Mouse (Mus musculus) regulatory T cell (primary cell): ENCODE measurements at regions not wholly inside any gene's neighbourhood (a gene's known extent, or its start where the extent isn't known, plus 50 kb on each side); places are given as distances from the start of the nearest gene placed in this dataset.

Experiments
- in situ Hi-C: fragments of 300-600 bp; cut with MboI, MseI; formaldehyde crosslinking; loops from one replicate; pipeline ENCODE4 v1.15.1; 2025; ENCODE audit warnings: high pct_unique_total_duplicates

GRCm38 (mm10) chr1:23602710-23603291, 158.8 kb upstream of the B3gat2 start:
- in situ Hi-C loops = no loop called here

- in situ Hi-C loops = no loop called here
These were observed 132.2 kb upstream of the B3gat2 start for GRCm38 (mm10) chr1:23629366-23629765.

GRCm38 (mm10) chr1:23645093-23645492, 116.5 kb upstream of the B3gat2 start:
- in situ Hi-C loops = no loop called here

- in situ Hi-C loops = no loop called here
These were observed 112.6 kb upstream of the B3gat2 start for GRCm38 (mm10) chr1:23648875-23649506.

GRCm38 (mm10) chr1:23649886-23650285, 111.7 kb upstream of the B3gat2 start:
- in situ Hi-C loops = no loop called here

GRCm38 (mm10) chr1:23653628-23654027, 107.9 kb upstream of the B3gat2 start:
- in situ Hi-C loops = no loop called here

- in situ Hi-C loops = no loop called here
These were observed 105.8 kb upstream of the B3gat2 start for GRCm38 (mm10) chr1:23655768-23656167.

GRCm38 (mm10) chr1:23656302-23656701, 105.3 kb upstream of the B3gat2 start:
- in situ Hi-C loops = no loop called here

GRCm38 (mm10) chr1:23656718-23657117, 104.8 kb upstream of the B3gat2 start:
- in situ Hi-C loops = no loop called here

- in situ Hi-C loops = no loop called here
These were observed 91.0 kb upstream of the B3gat2 start for GRCm38 (mm10) chr1:23670514-23670913.

- in situ Hi-C loops = no loop called here
These were observed 87.2 kb upstream of the B3gat2 start for GRCm38 (mm10) chr1:23674357-23674756.

GRCm38 (mm10) chr1:23676301-23676700, 85.3 kb upstream of the B3gat2 start:
- in situ Hi-C loops = no loop called here

GRCm38 (mm10) chr1:23689398-23689797, 72.2 kb upstream of the B3gat2 start:
- in situ Hi-C loops = no loop called here

- in situ Hi-C loops = no loop called here
These were observed 56.1 kb upstream of the B3gat2 start for GRCm38 (mm10) chr1:23705489-23705888.

- in situ Hi-C loops = no loop called here
These were observed 55.1 kb upstream of the B3gat2 start for GRCm38 (mm10) chr1:23706450-23706849.
